Mouse (Mus musculus): ENCODE results near the gene Kdm4b. TPM values are rescaled to one million over a fixed set of nuclear protein-coding genes. Genes with fewer than 3 reads are reported as not detected.

Gene Kdm4b
- total and polyA plus RNA-seq, 3 experiments = 9.1 to 27.5 TPM; not detected in 1

DNA sequence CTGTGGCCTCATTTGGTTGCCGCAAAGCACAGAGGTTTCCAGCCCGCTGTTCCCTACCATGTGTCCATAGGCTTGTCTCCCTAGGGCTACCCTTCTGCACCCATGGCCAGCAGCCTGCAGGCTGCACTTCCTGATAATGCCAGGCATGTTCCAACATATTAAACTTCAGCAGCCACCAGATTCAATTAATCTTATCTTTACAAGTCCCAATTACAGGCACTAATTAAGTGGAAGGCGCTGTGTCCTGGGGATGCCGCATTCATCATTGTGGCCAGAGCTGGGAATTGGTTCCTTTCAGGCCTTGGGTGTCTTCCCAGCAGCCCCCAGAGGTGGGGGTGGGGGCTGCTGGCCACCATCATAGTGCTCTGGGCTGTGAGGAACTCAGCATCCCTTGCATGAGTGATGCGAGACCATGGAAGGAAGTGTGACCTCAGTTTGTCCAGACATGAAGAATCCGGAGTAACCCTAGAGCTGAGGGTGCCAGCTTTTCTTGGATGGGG is 42.5 kb downstream of the Kdm4b start:
- no peaks in the 10 kb centered on the region for H3K4me1 ChIP-seq (ENCODE audit: control insufficient read depth in 1 of 2, insufficient read depth in 2 of 2, low read length in 2 of 2)
- no peak for DNase-seq (ENCODE audit: low read depth, low spot score)
- no peaks in the 10 kb centered on the region for H3K79me2 ChIP-seq (ENCODE audit: control insufficient read depth, insufficient read depth, low read length, poor library complexity)
- no peaks in the 10 kb centered on the region for H3K27me3 ChIP-seq (ENCODE audit: control insufficient read depth in 1 of 2, insufficient read depth in 2 of 2, low read length in 2 of 2)
- no peaks in the 10 kb centered on the region for H3K36me3 ChIP-seq (ENCODE audit: control insufficient read depth in 1 of 2, insufficient read depth in 2 of 2, low read length in 2 of 2)
- H3K9me3 ChIP-seq (replicated peaks; ENCODE audit: insufficient read depth, low read length) = no peaks in the 10 kb centered on the region
- no peak overlapping the region for H3K4me3 ChIP-seq (ENCODE audit: control insufficient read depth in 1 of 2, insufficient read depth in 1 of 2, low read depth in 2 of 2, low read length in 2 of 2)
- TF ChIP-seq CHD1 (IDR thresholded peaks at IDR 0.05; ENCODE audit: low read depth, low read length) (no peak), RCOR1 (IDR thresholded peaks at IDR 0.05; ENCODE audit: low read depth, low read length) (no peak), RAD21 (IDR thresholded peaks at IDR 0.05; ENCODE audit: low read depth, low read length) (no peak), POLR2AphosphoS2 (IDR thresholded peaks at IDR 0.05; ENCODE audit: low read length) (no peak), MEF2A (IDR thresholded peaks at IDR 0.05; ENCODE audit: extremely low read depth, insufficient replicate concordance, low read depth, low read length, poor library complexity, severe bottlenecking) (no peak), ZMIZ1 (IDR thresholded peaks at IDR 0.05; ENCODE audit: low read depth, low read length) (no peak), GABPA (IDR thresholded peaks at IDR 0.05; ENCODE audit: low read depth, low read length) (no peak), NELFE (IDR thresholded peaks at IDR 0.05; ENCODE audit: low read depth, low read length) (no peak), ZKSCAN1 (IDR thresholded peaks at IDR 0.05; ENCODE audit: low read depth, low read length) (no peak), ETS1 (IDR thresholded peaks at IDR 0.05; ENCODE audit: low read depth, low read length) (no peak), CTCF (IDR thresholded peaks at IDR 0.05 in 2 of 3, conservative IDR thresholded peaks at IDR 0.05 in 1 of 3; ENCODE audit: control insufficient read depth in 1 of 3, insufficient read depth in 1 of 3, low read depth in 2 of 3, low read length in 3 of 3, poor library complexity in 1 of 3, severe bottlenecking in 1 of 3) (no peak), JUND (IDR thresholded peaks at IDR 0.05; ENCODE audit: low read depth, low read length) (no peak), HCFC1 (IDR thresholded peaks at IDR 0.05; ENCODE audit: low read depth, low read length) (no peak), TBP (IDR thresholded peaks at IDR 0.05; ENCODE audit: low read depth, low read length) (no peak), BHLHE40 (IDR thresholded peaks at IDR 0.05; ENCODE audit: borderline replicate concordance, low read depth, low read length) (no peak), UBTF (IDR thresholded peaks at IDR 0.05; ENCODE audit: borderline replicate concordance, insufficient read depth, low read depth, low read length) (no peak), SIN3A (IDR thresholded peaks at IDR 0.05; ENCODE audit: low read length) (no peak), USF2 (IDR thresholded peaks at IDR 0.05; ENCODE audit: borderline replicate concordance in 1 of 2, insufficient read depth in 1 of 2, low read depth in 1 of 2, low read length in 2 of 2) (no peak)
- H3K9ac ChIP-seq (ENCODE audit: control insufficient read depth, low read depth, low read length, poor library complexity, severe bottlenecking) = no peak overlapping the region
- no peak overlapping the region for H3K27ac ChIP-seq (ENCODE audit: control insufficient read depth, low read depth, low read length)

DNA sequence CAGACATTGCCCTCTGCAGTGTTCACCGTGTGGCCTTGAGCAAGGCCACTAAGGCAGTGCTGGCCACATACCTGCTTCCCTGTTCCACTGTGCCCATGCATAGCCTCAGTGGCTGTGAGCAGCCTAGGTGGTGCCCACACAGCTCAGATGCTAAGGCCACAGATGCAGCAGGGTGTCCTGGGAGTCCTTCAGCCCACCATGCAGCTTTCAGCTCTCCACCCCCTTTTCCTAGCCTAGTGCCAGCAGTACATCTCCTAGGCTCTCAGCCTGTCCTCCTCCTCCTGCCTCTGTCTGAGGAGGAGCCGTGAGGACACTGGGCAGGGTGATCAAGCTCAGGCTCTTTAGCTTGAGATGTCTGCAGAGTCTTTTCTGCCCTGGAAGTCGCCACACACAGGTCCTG is 44.2 kb downstream of the Kdm4b start:
- Histone ChIP-seq H3K9ac (ENCODE audit: control insufficient read depth, low read depth, low read length, poor library complexity, severe bottlenecking) (no peak overlapping the region), H3K27ac (ENCODE audit: control insufficient read depth, low read depth, low read length) (no peak overlapping the region), H3K4me3 (ENCODE audit: control insufficient read depth in 1 of 2, insufficient read depth in 1 of 2, low read depth in 2 of 2, low read length in 2 of 2) (no peak overlapping the region), H3K9me3 (replicated peaks; ENCODE audit: insufficient read depth, low read length) (no peaks in the 10 kb centered on the region), H3K27me3 (ENCODE audit: control insufficient read depth in 1 of 2, insufficient read depth in 2 of 2, low read length in 2 of 2) (no peaks in the 10 kb centered on the region), H3K4me1 (ENCODE audit: control insufficient read depth in 1 of 2, insufficient read depth in 2 of 2, low read length in 2 of 2) (no peaks in the 10 kb centered on the region), H3K79me2 (ENCODE audit: control insufficient read depth, insufficient read depth, low read length, poor library complexity) (no peaks in the 10 kb centered on the region), H3K36me3 (ENCODE audit: control insufficient read depth in 1 of 2, insufficient read depth in 2 of 2, low read length in 2 of 2) (no peaks in the 10 kb centered on the region)
- DNase-seq (ENCODE audit: low read depth, low spot score) = no peak
- TF ChIP-seq MYB (IDR thresholded peaks at IDR 0.05; ENCODE audit: low read depth, low read length) (no peak), USF1 (IDR thresholded peaks at IDR 0.05; ENCODE audit: low read depth, low read length) (no peak), KAT2A (conservative IDR thresholded peaks at IDR 0.05; ENCODE audit: low read depth, low read length) (no peak), MAX (IDR thresholded peaks at IDR 0.05; ENCODE audit: low read length) (no peak), USF2 (IDR thresholded peaks at IDR 0.05; ENCODE audit: borderline replicate concordance in 1 of 2, insufficient read depth in 1 of 2, low read depth in 1 of 2, low read length in 2 of 2) (no peak), ZNF384 (IDR thresholded peaks at IDR 0.05; ENCODE audit: low read depth, low read length) (no peak), POLR2AphosphoS5 (IDR thresholded peaks at IDR 0.05; ENCODE audit: borderline replicate concordance, low read depth, low read length) (no peak), MYC (IDR thresholded peaks at IDR 0.05; ENCODE audit: low read depth, low read length) (no peak), EP300 (IDR thresholded peaks at IDR 0.05; ENCODE audit: low read depth in 1 of 2, low read length in 2 of 2) (no peak), E2F4 (IDR thresholded peaks at IDR 0.05; ENCODE audit: borderline replicate concordance, low read depth, low read length) (no peak), RAD21 (IDR thresholded peaks at IDR 0.05; ENCODE audit: low read depth, low read length) (no peak), GATA1 (IDR thresholded peaks at IDR 0.05; ENCODE audit: low read depth, low read length) (no peak), UBTF (IDR thresholded peaks at IDR 0.05; ENCODE audit: borderline replicate concordance, insufficient read depth, low read depth, low read length) (no peak), SIN3A (IDR thresholded peaks at IDR 0.05; ENCODE audit: low read length) (no peak), NRF1 (IDR thresholded peaks at IDR 0.05; ENCODE audit: insufficient read depth, low read depth, low read length, poor library complexity, severe bottlenecking) (no peak), HCFC1 (IDR thresholded peaks at IDR 0.05; ENCODE audit: low read depth, low read length) (no peak), RCOR1 (IDR thresholded peaks at IDR 0.05; ENCODE audit: low read depth, low read length) (no peak)

All from MEL (cell line).